Mouse (Mus musculus) CH12.LX (cell line): ENCODE results near the gene Sobp. TPM values are rescaled to one million over a fixed set of nuclear protein-coding genes. Genes with fewer than 3 reads are reported as not detected.

ENCODE experiments used
- DNase-seq: peaks from one replicate; pipeline ENCODE4 v3.0.0-alpha.2; 2013; ENCODE audit errors: extremely low read depth
- H3K27ac ChIP-seq: 2 replicates; pipeline ENCODE4 v1.5.1; 2012; ENCODE audit warnings: low read depth, mild to moderate bottlenecking, control low read depth, moderate library complexity; ENCODE audit not compliant: insufficient read depth
- H3K27me3 ChIP-seq: replicated peaks from 2 replicates; pipeline ENCODE3; 2012; ENCODE audit warnings: inconsistent platforms
- H3K36me3 ChIP-seq, 2 experiments: replicated peaks in 1 of 2; 2 replicates each; pipeline versions ENCODE3 to v1.6.1; 2012; ENCODE audit warnings: inconsistent platforms in 1 of 2, low read length in 1 of 2, mild to moderate bottlenecking in 1 of 2, mixed read lengths in 1 of 2, moderate library complexity in 1 of 2; ENCODE audit not compliant: control insufficient read depth in 1 of 2, insufficient read depth in 1 of 2
- H3K4me1 ChIP-seq, 2 experiments: 2 replicates each; pipeline ENCODE4 v1.6.1; 2012; ENCODE audit warnings: inconsistent platforms in 1 of 2, moderate library complexity in 1 of 2; ENCODE audit not compliant: insufficient read depth in 2 of 2, control insufficient read depth in 1 of 2
- H3K4me2 ChIP-seq: 2 replicates; pipeline ENCODE4 v1.6.1; 2012; ENCODE audit warnings: low read depth, mild to moderate bottlenecking, control low read depth; ENCODE audit not compliant: poor library complexity, insufficient read depth, severe bottlenecking
- H3K4me3 ChIP-seq, 3 experiments: fragments of 150-350 bp in 1 of 3; sonication (generic) in 1 of 3; replicated peaks in 1 of 3; 2 replicates each; pipeline versions ENCODE3 to v1.5.1; 2011 to 2012; ENCODE audit warnings: low read depth in 2 of 3, low read length in 2 of 3, mild to moderate bottlenecking in 2 of 3, moderate library complexity in 2 of 3, control low read depth in 1 of 3, improper control_type of control experiment in 1 of 3, inconsistent platforms in 1 of 3, mixed read lengths in 1 of 3; ENCODE audit not compliant: poor library complexity in 1 of 3
- H3K79me2 ChIP-seq: replicated peaks from 2 replicates; pipeline ENCODE4 v1.6.1; 2012; ENCODE audit warnings: mild to moderate bottlenecking, moderate library complexity; ENCODE audit not compliant: control insufficient read depth, poor library complexity, insufficient read depth, severe bottlenecking; ENCODE audit errors: extremely low read depth
- H3K9ac ChIP-seq: 2 replicates; pipeline ENCODE4 v1.6.1; 2012; ENCODE audit warnings: low read depth, mild to moderate bottlenecking, control low read depth, moderate library complexity; ENCODE audit not compliant: insufficient read depth
- H3K9me3 ChIP-seq: replicated peaks from 2 replicates; pipeline ENCODE3; 2012; ENCODE audit warnings: low read length, inconsistent platforms, mixed read lengths
- CHD1 ChIP-seq: IDR thresholded peaks from 2 replicates; pipeline ENCODE4 v1.6.1; 2012; ENCODE audit warnings: low read depth, low read length, improper control_type of control experiment, inconsistent platforms
- CHD2 ChIP-seq: IDR thresholded peaks from 2 replicates; pipeline ENCODE4 v1.6.1; 2011; ENCODE audit warnings: low read length, improper control_type of control experiment
- CTCF ChIP-seq, 2 experiments: IDR thresholded peaks in 1 of 2; conservative IDR thresholded peaks in 1 of 2; 2 replicates each; pipeline ENCODE4 v1.5.1; 2011 to 2012; ENCODE audit warnings: low read depth in 2 of 2, low read length in 2 of 2, improper control_type of control experiment in 1 of 2, inconsistent platforms in 1 of 2, mild to moderate bottlenecking in 1 of 2, moderate library complexity in 1 of 2
- ELF1 ChIP-seq: IDR thresholded peaks from 2 replicates; pipeline ENCODE4 v1.6.1; 2014; ENCODE audit warnings: low read depth, mild to moderate bottlenecking, inconsistent platforms, low read length, improper control_type of control experiment
- ETS1 ChIP-seq: conservative IDR thresholded peaks from 2 replicates; pipeline ENCODE4 v1.6.1; 2012; ENCODE audit warnings: low read depth, mild to moderate bottlenecking, inconsistent platforms, low read length, improper control_type of control experiment, moderate library complexity
- GABPA ChIP-seq: IDR thresholded peaks from 2 replicates; pipeline ENCODE4 v1.6.1; 2012; ENCODE audit warnings: low read depth, low read length, improper control_type of control experiment, inconsistent platforms; ENCODE audit not compliant: insufficient replicate concordance
- HCFC1 ChIP-seq: IDR thresholded peaks from 2 replicates; pipeline ENCODE4 v1.6.1; 2012; ENCODE audit warnings: low read depth, mild to moderate bottlenecking, inconsistent platforms, low read length, improper control_type of control experiment
- JUN ChIP-seq: IDR thresholded peaks from 2 replicates; pipeline ENCODE4 v1.6.1; 2011; ENCODE audit warnings: low read depth, mild to moderate bottlenecking, low read length, improper control_type of control experiment, moderate library complexity; ENCODE audit not compliant: insufficient read depth
- KAT2A ChIP-seq: IDR thresholded peaks from 2 replicates; pipeline ENCODE4 v1.6.1; 2012; ENCODE audit warnings: low read length, improper control_type of control experiment, inconsistent platforms; ENCODE audit not compliant: insufficient replicate concordance
- MAFK ChIP-seq: IDR thresholded peaks from 2 replicates; pipeline ENCODE4 v1.6.1; 2011; ENCODE audit warnings: low read length, improper control_type of control experiment; ENCODE audit not compliant: insufficient replicate concordance
- MAX ChIP-seq: IDR thresholded peaks from 2 replicates; pipeline ENCODE4 v1.6.1; 2011; ENCODE audit warnings: low read length, improper control_type of control experiment
- MYC ChIP-seq: IDR thresholded peaks from 2 replicates; pipeline ENCODE4 v1.6.1; 2011; ENCODE audit warnings: low read depth, mild to moderate bottlenecking, improper control_type of control experiment, low read length
- NRF1 ChIP-seq: IDR thresholded peaks from 2 replicates; pipeline ENCODE4 v1.6.1; 2014; ENCODE audit warnings: low read depth, mild to moderate bottlenecking, inconsistent platforms, low read length, improper control_type of control experiment, moderate library complexity
- PAX5 ChIP-seq: IDR thresholded peaks from 2 replicates; pipeline ENCODE4 v1.6.1; 2012; ENCODE audit warnings: low read length, inconsistent platforms, mixed read lengths
- POLR2A ChIP-seq: IDR thresholded peaks from 2 replicates; pipeline ENCODE4 v1.6.1; 2011; ENCODE audit warnings: low read depth, mild to moderate bottlenecking, improper control_type of control experiment, low read length
- POLR2AphosphoS2 ChIP-seq: IDR thresholded peaks from 2 replicates; pipeline ENCODE4 v1.6.1; 2011; ENCODE audit warnings: low read depth, low read length, improper control_type of control experiment
- SIN3A ChIP-seq: IDR thresholded peaks from 2 replicates; pipeline ENCODE4 v1.6.1; 2012; ENCODE audit warnings: low read length, improper control_type of control experiment, inconsistent platforms
- SMC3 ChIP-seq: IDR thresholded peaks from 2 replicates; pipeline ENCODE4 v1.6.1; 2011; ENCODE audit warnings: low read depth, low read length, improper control_type of control experiment
- TCF12 ChIP-seq: IDR thresholded peaks from 2 replicates; pipeline ENCODE4 v1.6.1; 2014; ENCODE audit warnings: low read depth, mild to moderate bottlenecking, inconsistent platforms, low read length, improper control_type of control experiment
- UBTF ChIP-seq: IDR thresholded peaks from 2 replicates; pipeline ENCODE4 v1.6.1; 2012; ENCODE audit warnings: low read depth, mild to moderate bottlenecking, inconsistent platforms, low read length, improper control_type of control experiment, moderate library complexity
- USF2 ChIP-seq: conservative IDR thresholded peaks from 2 replicates; pipeline ENCODE4 v1.6.1; 2011; ENCODE audit warnings: low read depth, low read length, improper control_type of control experiment
- ZC3H11A ChIP-seq: IDR thresholded peaks from 2 replicates; pipeline ENCODE4 v1.6.1; 2012; ENCODE audit warnings: low read depth, mild to moderate bottlenecking, inconsistent platforms, low read length, improper control_type of control experiment
- ZKSCAN1 ChIP-seq: IDR thresholded peaks from 2 replicates; pipeline ENCODE4 v1.6.1; 2012; ENCODE audit warnings: low read depth, inconsistent platforms, low read length, improper control_type of control experiment, borderline replicate concordance
- ZMIZ1 ChIP-seq: IDR thresholded peaks from 2 replicates; pipeline ENCODE4 v1.6.1; 2012; ENCODE audit warnings: low read depth, mild to moderate bottlenecking, inconsistent platforms, low read length, improper control_type of control experiment
- dilution Hi-C: fragments of 300-500 bp; cut with MboI; formaldehyde crosslinking; loops from 2 replicates; pipeline ENCODE4 v1.14.3; 2020; ENCODE audit warnings: low sequenced_read_pairs; ENCODE audit not compliant: extremely low pct_unique_long_range_greater_than_20kb, extremely low pct_ligation_motif_present
- in situ Hi-C: fragments of 300-500 bp; cut with MboI; formaldehyde crosslinking; loops from 3 replicates; pipeline ENCODE4 v1.14.3; 2019; ENCODE audit warnings: low sequenced_read_pairs, low pct_ligation_motif_present, low pct_unique_long_range_greater_than_20kb, mixed read lengths
- polyA plus RNA-seq: library from polyadenylated mRNA; unstranded; fragments of >175 nt; gene quantifications from 2 replicates; pipeline ENCODE4 v1.2.1, GENCODE M21; 2012; ENCODE audit warnings: low read depth; ENCODE audit not compliant: insufficient read length
- total RNA-seq, 2 experiments: library from RNA; depleted of rRNA; stranded (reverse); fragments of 300-350 nt in 1 of 2; fragments of >200 nt in 1 of 2; gene quantifications; 2 replicates each; pipeline ENCODE4 v1.2.3; 2012 to 2014

The Sobp gene
- total and polyA plus RNA-seq, 3 experiments = 0.04 to 0.77 (median 0.08) TPM

- H3K27me3 ChIP-seq = no peaks in the 10 kb centered on the region
- H3K36me3 ChIP-seq = no peaks in the 10 kb centered on the region
- no peaks in the 10 kb centered on the region for H3K79me2 ChIP-seq
- no peak overlapping the region for H3K27ac ChIP-seq
- H3K4me3 ChIP-seq = no peak overlapping the region
- no peaks in the 10 kb centered on the region for H3K4me1 ChIP-seq
- no peak overlapping the region for H3K9ac ChIP-seq
- H3K4me2 ChIP-seq = no peak overlapping the region
- no peak for DNase-seq
- in situ Hi-C loops (no loop called here), dilution Hi-C loops (no loop called here)
- no peaks in the 10 kb centered on the region for H3K9me3 ChIP-seq
- TF ChIP-seq KAT2A = no peak
- TF ChIP-seq MYC = no peak
- TF ChIP-seq POLR2AphosphoS2 = no peak
- no peak for TF ChIP-seq ETS1
- no peak for TF ChIP-seq ZC3H11A
- no peak for TF ChIP-seq PAX5
Measured at GRCm38 (mm10) chr10:43155046-43155560, 19.2 kb downstream of the Sobp start.

DNA sequence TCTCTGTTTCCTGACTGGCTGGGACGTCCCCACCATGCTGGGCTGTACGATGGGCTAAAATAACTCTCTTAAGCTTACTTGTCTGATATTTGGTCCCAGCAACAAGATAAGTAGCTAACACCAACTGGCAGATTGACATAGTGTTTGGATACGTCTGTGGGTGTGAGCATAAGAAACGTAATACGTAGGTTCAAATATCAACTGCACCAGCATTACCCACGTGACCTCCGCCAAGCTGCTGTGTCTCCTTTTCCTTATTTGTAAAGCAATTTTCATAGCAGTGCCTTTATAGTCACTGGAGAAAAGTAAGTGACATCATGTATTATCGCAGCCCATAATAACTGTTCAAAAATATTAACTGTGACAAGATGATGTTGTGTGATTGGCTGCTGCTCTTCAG is 21.7 kb downstream of the Sobp start:
- Histone ChIP-seq H3K4me1 (0 out of 4 replicates have a peak, but pooled peaks cover 0 to 2% of the 10 kb centered on the region in 2 experiments), H3K4me3 (no peak overlapping the region), H3K36me3 (no peaks in the 10 kb centered on the region), H3K27ac (no peak overlapping the region), H3K9me3 (no peaks in the 10 kb centered on the region), H3K79me2 (no peaks in the 10 kb centered on the region), H3K9ac (no peak overlapping the region), H3K27me3 (no peaks in the 10 kb centered on the region), H3K4me2 (no peak overlapping the region)
- DNase-seq = no peak
- in situ Hi-C loops (no loop called here), dilution Hi-C loops (no loop called here)
- TF ChIP-seq JUN (no peak), ELF1 (no peak), GABPA (no peak)

GRCm38 (mm10) chr10:43148456-43148855 is 25.9 kb downstream of the Sobp start:
- DNase-seq = no peak

More at GRCm38 (mm10) chr10:43148456-43148855, 25.9 kb downstream of the Sobp start:
- Histone ChIP-seq H3K27me3 (no peaks in the 10 kb centered on the region), H3K4me2 (no peak overlapping the region), H3K4me1 (0 out of 4 replicates have a peak, but pooled peaks cover 0 to 2% of the 10 kb centered on the region in 2 experiments), H3K36me3 (no peaks in the 10 kb centered on the region), H3K79me2 (no peaks in the 10 kb centered on the region), H3K27ac (no peak overlapping the region), H3K9me3 (no peaks in the 10 kb centered on the region), H3K4me3 (no peak overlapping the region), H3K9ac (no peak overlapping the region)
- dilution Hi-C loops = no loop called here
- in situ Hi-C loops = no loop called here
- TF ChIP-seq USF2 = no peak
- TF ChIP-seq TCF12 = no peak
- no peak for TF ChIP-seq ZMIZ1
- TF ChIP-seq MYC = no peak
- no peak for TF ChIP-seq ZKSCAN1
- no peak for TF ChIP-seq POLR2AphosphoS2
- TF ChIP-seq ELF1 = no peak
- no peak for TF ChIP-seq CTCF (conservative IDR thresholded peaks at IDR 0.05 in 1 of 2, IDR thresholded peaks at IDR 0.05 in 1 of 2; ENCODE audit: low read depth in 2 of 2, low read length in 2 of 2)
- no peak for TF ChIP-seq MAX
- TF ChIP-seq SIN3A = no peak
- TF ChIP-seq UBTF = no peak
- TF ChIP-seq CHD2 = no peak
- no peak for TF ChIP-seq HCFC1
- no peak for TF ChIP-seq NRF1
- TF ChIP-seq ZC3H11A = no peak
- no peak for TF ChIP-seq MAFK
- TF ChIP-seq SMC3 = no peak
- TF ChIP-seq CHD1 = no peak
- TF ChIP-seq POLR2A = no peak
